Mouse (Mus musculus) kidney, embryonic 16.5 days (tissue): Measurements from ENCODE around the gene Pitpnb. TPM values are rescaled to one million over a fixed set of nuclear protein-coding genes. Genes with fewer than 3 reads are reported as not detected.

Experiments
- ATAC-seq: fragments of 200-750 bp; cut with Nextera tagmentation; 2 replicates; pipeline ENCODE4 v1.8.0; 2017; ENCODE audit warnings: moderate TSS enrichment; ENCODE audit not compliant: low FRiP score, low TSS enrichment
- H3K27ac ChIP-seq: fragments of 300-500 bp; sonication (generic); 2 replicates; pipeline ENCODE4 v1.5.1; 2014; ENCODE audit warnings: low read length
- H3K27me3 ChIP-seq: fragments of 300-500 bp; sonication (generic); 2 replicates; pipeline ENCODE4 v1.6.1; 2014; ENCODE audit warnings: low read length, control low read depth, mixed read lengths; ENCODE audit not compliant: insufficient read depth
- H3K36me3 ChIP-seq: fragments of 300-500 bp; sonication (generic); 2 replicates; pipeline ENCODE4 v1.6.1; 2014; ENCODE audit warnings: low read length, control low read depth, mixed read lengths; ENCODE audit not compliant: insufficient read depth
- H3K4me1 ChIP-seq: fragments of 300-500 bp; sonication (generic); 2 replicates; pipeline ENCODE4 v1.6.1; 2014; ENCODE audit warnings: low read length, control low read depth, mixed read lengths; ENCODE audit not compliant: insufficient read depth
- H3K4me2 ChIP-seq: fragments of 300-500 bp; sonication (generic); replicated peaks from 2 replicates; pipeline ENCODE4 v1.6.1; 2014; ENCODE audit warnings: low read depth, low read length
- H3K4me3 ChIP-seq: fragments of 300-500 bp; sonication (generic); 2 replicates; pipeline ENCODE4 v1.5.1; 2014; ENCODE audit warnings: mild to moderate bottlenecking, low read length
- H3K9ac ChIP-seq: fragments of 300-500 bp; sonication (generic); replicated peaks from 2 replicates; pipeline ENCODE4 v1.6.1; 2014; ENCODE audit warnings: low read length
- H3K9me3 ChIP-seq: fragments of 300-500 bp; sonication (generic); 2 replicates; pipeline ENCODE4 v1.6.1; 2016; ENCODE audit warnings: low read length, control low read depth
- WGBS: fragments of 180-500 bp; shearing (Covaris S2); extraction: QIAGEN DNeasy Blood & Tissue Kit; methylation state at CpG from one replicate; pipeline ENCODE4 v1.1.7; 2014; 5-methylcytosine and 5-hydroxymethylcytosine counted together
- polyA plus RNA-seq: library from polyadenylated mRNA; unstranded; fragments of >200 nt; fragmentation: Nextera tagmentation; extraction: Ambion mirVana; gene quantifications from 2 replicates; pipeline ENCODE4 v1.2.1, GENCODE M21; 2015

Gene Pitpnb
- polyA plus RNA-seq = 112 and 114 TPM in 2 replicates

DNA sequence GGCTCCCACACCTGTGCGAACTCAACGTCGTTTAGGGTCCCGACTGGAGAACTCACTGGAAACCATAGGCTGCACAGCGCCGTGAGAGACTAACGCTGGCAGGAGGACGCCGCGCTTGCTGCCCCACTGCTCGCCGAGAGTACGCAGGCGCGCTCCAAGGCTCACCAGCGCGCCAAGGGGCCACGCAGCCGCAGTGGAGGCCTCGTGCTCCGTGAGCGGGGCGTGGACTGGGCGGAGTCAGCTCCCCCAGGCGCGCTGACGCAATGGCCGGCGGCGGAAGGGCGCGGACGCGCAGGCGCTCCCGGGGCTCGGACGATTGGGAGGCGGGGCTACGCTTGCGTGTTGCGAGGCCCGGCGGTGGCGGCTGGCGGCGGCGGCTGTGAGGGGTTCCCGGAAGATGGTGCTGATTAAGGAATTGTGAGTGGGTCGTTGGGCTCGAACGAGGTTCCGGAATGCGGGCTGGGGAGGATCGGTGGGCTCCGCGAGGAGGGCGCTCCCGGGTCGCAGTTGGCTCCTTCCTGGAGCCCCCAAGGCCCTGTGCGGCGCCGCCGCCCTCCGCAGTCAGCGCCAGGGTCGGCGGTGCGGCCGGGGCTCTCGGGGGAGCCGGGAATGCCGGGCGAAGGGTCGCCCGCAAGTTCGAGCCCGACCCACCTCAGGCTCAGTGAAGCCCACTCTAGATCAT is at the start of gene Pitpnb:
TSS of gene Pitpnb (plus strand) at position 347 of the 682 bp plus-strand sequence.
- Histone ChIP-seq H3K4me1 (peaks cover 17% of the 10 kb centered on the region), H3K9me3 (no peaks in the 10 kb centered on the region), H3K4me3 (peak within 1 kb of the TSS; percentile 91), H3K27ac (peak within 1 kb of the TSS; percentile 85), H3K4me2 (peak within 1 kb of the TSS; percentile 80), H3K36me3 (peaks cover 9% of the 10 kb centered on the region), H3K9ac (peak within 1 kb of the TSS; percentile 95), H3K27me3 (no peaks in the 10 kb centered on the region)
- peak; percentile 99 for ATAC-seq
- under 1% methylated on average over 73 of the region's 78 CpGs for WGBS

- WGBS = 85% methylated on average over 19 of the region's 19 CpGs
- Histone ChIP-seq H3K4me3 (no peak overlapping the region), H3K27me3 (no peaks in the 10 kb centered on the region), H3K4me1 (no peaks in the 10 kb centered on the region), H3K9ac (no peak overlapping the region), H3K27ac (no peak overlapping the region), H3K9me3 (no peaks in the 10 kb centered on the region), H3K36me3 (peaks cover 50% of the 10 kb centered on the region), H3K4me2 (no peak overlapping the region)
- ATAC-seq = no peak
Measured at GRCm38 (mm10) chr5:111284420-111285175, 46.0 kb upstream of the Pitpnb start.

- H3K9me3 ChIP-seq = no peaks in the 10 kb centered on the region
- no peak overlapping the region for H3K4me2 ChIP-seq
- H3K27ac ChIP-seq = no peak overlapping the region
- H3K4me3 ChIP-seq = no peak overlapping the region
- H3K4me1 ChIP-seq = no peaks in the 10 kb centered on the region
- H3K36me3 ChIP-seq = peaks cover 40% of the 10 kb centered on the region
- no peak for ATAC-seq
- H3K9ac ChIP-seq = no peak overlapping the region
- WGBS = 73% methylated on average over 5 of the region's 5 CpGs
- H3K27me3 ChIP-seq = no peaks in the 10 kb centered on the region
Measured at GRCm38 (mm10) chr5:111287571-111287970, 43.0 kb upstream of the Pitpnb start.

DNA sequence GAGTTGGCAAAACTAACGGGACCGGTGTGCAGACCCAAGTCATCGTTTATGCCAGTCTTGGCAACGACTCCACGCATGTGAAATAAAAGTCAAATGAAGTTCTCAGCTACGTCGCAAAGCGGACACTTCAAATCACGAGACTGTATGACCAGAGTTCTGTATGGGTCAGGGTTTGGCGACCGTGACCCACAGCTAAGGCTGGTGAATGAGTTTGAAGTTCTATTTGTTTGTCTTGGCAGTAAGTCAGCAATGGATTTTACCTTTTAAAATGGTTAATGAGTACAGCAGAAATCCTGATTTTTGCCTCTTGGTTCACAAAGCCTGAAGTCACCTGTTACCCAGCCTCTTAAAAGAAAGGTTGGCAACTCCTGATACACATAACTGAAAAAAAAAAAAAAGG is 42.1 kb upstream of the Pitpnb start:
- peaks cover 33% of the 10 kb centered on the region for H3K36me3 ChIP-seq
- no peak overlapping the region for H3K9ac ChIP-seq
- 81% methylated on average over 11 of the region's 11 CpGs for WGBS
- no peak overlapping the region for H3K27ac ChIP-seq
- ATAC-seq = no peak
- H3K4me3 ChIP-seq = no peak overlapping the region
- H3K27me3 ChIP-seq = no peaks in the 10 kb centered on the region
- no peaks in the 10 kb centered on the region for H3K9me3 ChIP-seq
- no peak overlapping the region for H3K4me2 ChIP-seq
- H3K4me1 ChIP-seq = no peaks in the 10 kb centered on the region

GRCm38 (mm10) chr5:111290071-111290470 is 40.5 kb upstream of the Pitpnb start:
- Histone ChIP-seq H3K9me3 (no peaks in the 10 kb centered on the region), H3K27me3 (no peaks in the 10 kb centered on the region), H3K36me3 (peaks cover 24% of the 10 kb centered on the region), H3K9ac (no peak overlapping the region), H3K4me2 (no peak overlapping the region), H3K4me1 (no peaks in the 10 kb centered on the region), H3K4me3 (no peak overlapping the region), H3K27ac (no peak overlapping the region)
- WGBS = 78% methylated on average over 11 of the region's 11 CpGs
- ATAC-seq = no peak

- Histone ChIP-seq H3K4me2 (no peak overlapping the region), H3K27ac (no peak overlapping the region)
- WGBS = 47% methylated on average over 10 of the region's 10 CpGs
Measured at GRCm38 (mm10) chr5:111291639-111292038, 38.9 kb upstream of the Pitpnb start.

DNA sequence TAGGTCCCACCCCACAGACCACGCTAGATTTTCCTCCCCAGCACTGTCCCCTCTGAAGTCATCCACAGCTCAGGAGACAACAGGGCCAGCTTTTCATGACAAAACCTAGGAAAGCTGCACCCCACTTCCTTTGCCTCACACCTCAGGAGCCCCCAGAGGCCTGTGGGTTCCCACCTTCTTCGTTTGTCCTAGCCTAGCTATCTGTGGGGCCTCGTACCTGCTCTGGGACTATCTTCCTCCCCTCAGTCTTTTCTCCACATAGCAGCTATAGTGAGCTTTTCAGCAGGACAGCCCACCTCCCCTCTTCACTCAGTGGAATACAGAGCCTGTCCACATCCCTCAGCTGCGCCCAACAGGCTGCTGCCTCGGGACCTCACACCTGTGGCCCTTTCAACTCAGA is 32.8 kb upstream of the Pitpnb start:
- Histone ChIP-seq H3K9ac (no peak overlapping the region), H3K4me2 (no peak overlapping the region), H3K4me3 (no peak overlapping the region), H3K9me3 (no peaks in the 10 kb centered on the region), H3K27ac (no peak overlapping the region), H3K27me3 (no peaks in the 10 kb centered on the region), H3K36me3 (no peaks in the 10 kb centered on the region), H3K4me1 (no peaks in the 10 kb centered on the region)
- ATAC-seq = no peak
- WGBS = 62% methylated on average over 5 of the region's 5 CpGs

More at GRCm38 (mm10) chr5:111291639-111292038, 38.9 kb upstream of the Pitpnb start:
- no peaks in the 10 kb centered on the region for H3K27me3 ChIP-seq
- no peaks in the 10 kb centered on the region for H3K4me1 ChIP-seq
- ATAC-seq = no peak
- no peaks in the 10 kb centered on the region for H3K9me3 ChIP-seq
- no peak overlapping the region for H3K4me3 ChIP-seq
- peaks cover 9% of the 10 kb centered on the region; the same call in 1 of the 2 replicates for H3K36me3 ChIP-seq
- no peak overlapping the region for H3K9ac ChIP-seq

- no peak overlapping the region for H3K27ac ChIP-seq
- H3K9ac ChIP-seq = no peak overlapping the region
- 40% methylated on average over 7 of the region's 7 CpGs for WGBS
- ATAC-seq = no peak; the same call in 1 of the 2 replicates
- no peaks in the 10 kb centered on the region for H3K9me3 ChIP-seq
- no peaks in the 10 kb centered on the region for H3K36me3 ChIP-seq
- H3K27me3 ChIP-seq = no peaks in the 10 kb centered on the region
- H3K4me1 ChIP-seq = no peaks in the 10 kb centered on the region
- no peak overlapping the region for H3K4me3 ChIP-seq
- no peak overlapping the region for H3K4me2 ChIP-seq
Measured at GRCm38 (mm10) chr5:111298706-111299105, 31.9 kb upstream of the Pitpnb start.

DNA sequence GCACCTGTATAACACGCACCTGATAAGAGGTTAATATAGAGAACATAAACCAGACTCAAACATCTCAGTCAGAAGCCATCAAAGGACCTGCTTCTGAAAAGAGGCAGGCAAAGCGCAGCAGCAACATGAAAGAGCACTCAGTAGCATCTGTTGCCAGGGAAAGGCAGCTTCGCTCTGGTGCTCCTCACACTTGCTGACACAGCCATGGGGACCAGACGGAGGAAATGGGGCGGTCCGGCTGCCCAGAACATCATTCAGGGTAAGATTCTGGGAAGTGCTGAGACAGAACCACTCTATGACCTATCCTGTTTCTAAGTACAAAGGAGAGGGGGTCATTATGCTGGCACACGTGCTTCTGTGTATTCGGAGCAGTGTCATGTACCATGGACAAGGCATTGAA is 29.8 kb upstream of the Pitpnb start:
- no peaks in the 10 kb centered on the region for H3K27me3 ChIP-seq
- no peaks in the 10 kb centered on the region for H3K4me1 ChIP-seq
- H3K36me3 ChIP-seq = no peaks in the 10 kb centered on the region
- 40% methylated on average over 8 of the region's 8 CpGs for WGBS
- no peak overlapping the region for H3K4me2 ChIP-seq
- no peak overlapping the region for H3K9ac ChIP-seq
- ATAC-seq = no peak
- 0 out of 2 replicates have a peak, but pooled peaks cover 3% of the 10 kb centered on the region for H3K9me3 ChIP-seq
- H3K4me3 ChIP-seq = no peak overlapping the region
- no peak overlapping the region for H3K27ac ChIP-seq

GRCm38 (mm10) chr5:111301736-111302135 is 28.8 kb upstream of the Pitpnb start:
- no peak overlapping the region for H3K9ac ChIP-seq

More at GRCm38 (mm10) chr5:111301736-111302135, 28.8 kb upstream of the Pitpnb start:
- Histone ChIP-seq H3K4me2 (no peak overlapping the region), H3K4me1 (no peaks in the 10 kb centered on the region), H3K36me3 (no peaks in the 10 kb centered on the region), H3K27me3 (no peaks in the 10 kb centered on the region), H3K4me3 (no peak overlapping the region), H3K9me3 (0 out of 2 replicates have a peak, but pooled peaks cover 3% of the 10 kb centered on the region), H3K27ac (no peak overlapping the region)
- ATAC-seq = no peak
- 67% methylated on average over 7 of the region's 7 CpGs for WGBS
